Mouse (Mus musculus): ENCODE data around the gene Cog1.

DNA sequence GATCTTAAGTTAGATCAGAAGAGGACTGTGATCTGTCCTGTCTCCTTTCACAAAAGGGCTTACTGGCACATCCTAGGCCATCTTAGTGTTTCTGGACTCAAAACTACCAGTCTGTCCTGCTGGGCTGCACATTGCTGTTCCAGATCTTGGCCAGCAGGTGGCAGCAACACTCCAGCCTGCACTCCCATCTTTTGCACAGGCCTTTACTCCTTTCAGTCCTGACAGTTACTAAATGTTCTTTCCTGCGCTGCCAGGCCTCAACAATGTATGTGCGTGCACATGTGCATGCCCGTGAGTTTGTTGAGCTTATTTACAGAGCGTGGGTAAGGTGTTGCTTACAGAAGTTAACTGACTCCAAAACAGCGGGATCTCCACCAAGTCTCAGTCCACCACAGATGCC, 54.8 kb downstream of the Cog1 start:
- TF ChIP-seq POLR2A (IDR thresholded peaks at IDR 0.05; ENCODE audit: borderline replicate concordance, low read depth, low read length) (no peak), CTCF (IDR thresholded peaks at IDR 0.05; ENCODE audit: low read depth, low read length) (peak; percentile 97)

Measured in bone marrow macrophage, adult 2 months (primary cell).